Mouse (Mus musculus) heart, embryonic 12.5 days (tissue): ENCODE data around the gene Tmem108. TPM values are rescaled to one million over a fixed set of nuclear protein-coding genes. Genes with fewer than 3 reads are reported as not detected.
A peak's percentile ranks its signal among the peaks of the same experiment; 100 is the strongest.

ENCODE experiments used
- ATAC-seq: fragments of 200-750 bp; cut with Nextera tagmentation; 2 replicates; pipeline ENCODE4 v1.8.0; 2017; ENCODE audit warnings: moderate TSS enrichment, moderate library complexity; ENCODE audit not compliant: insufficient number of reproducible peaks, low FRiP score
- H3K27ac ChIP-seq: fragments of 300-500 bp; sonication (generic); 2 replicates; pipeline ENCODE4 v1.5.1; 2016; ENCODE audit warnings: mild to moderate bottlenecking, moderate library complexity; ENCODE audit not compliant: poor library complexity, severe bottlenecking
- H3K27me3 ChIP-seq: fragments of 300-500 bp; sonication (generic); replicated peaks from 2 replicates; pipeline ENCODE4 v1.6.1; 2016; ENCODE audit warnings: mild to moderate bottlenecking, moderate library complexity
- H3K36me3 ChIP-seq: fragments of 300-500 bp; sonication (generic); 2 replicates; pipeline ENCODE4 v1.6.1; 2016; ENCODE audit warnings: mild to moderate bottlenecking, moderate library complexity
- H3K4me1 ChIP-seq: fragments of 300-500 bp; sonication (generic); replicated peaks from 2 replicates; pipeline ENCODE4 v1.6.1; 2016; ENCODE audit warnings: mild to moderate bottlenecking
- H3K4me2 ChIP-seq: fragments of 300-500 bp; sonication (generic); 2 replicates; pipeline ENCODE4 v1.6.1; 2016; ENCODE audit warnings: mild to moderate bottlenecking, moderate library complexity
- H3K4me3 ChIP-seq: fragments of 300-500 bp; sonication (generic); 2 replicates; pipeline ENCODE4 v1.5.1; 2016; ENCODE audit warnings: mild to moderate bottlenecking
- H3K9ac ChIP-seq: fragments of 300-500 bp; sonication (generic); 2 replicates; pipeline ENCODE4 v1.6.1; 2016; ENCODE audit warnings: mild to moderate bottlenecking, moderate library complexity
- H3K9me3 ChIP-seq: fragments of 300-500 bp; sonication (generic); replicated peaks from 2 replicates; pipeline ENCODE4 v1.6.1; 2016; ENCODE audit warnings: mild to moderate bottlenecking, moderate library complexity
- WGBS: fragments of 180-500 bp; shearing (Covaris S2); methylation state at CpG from one replicate; pipeline ENCODE4 v1.1.7; 2016; 5-methylcytosine and 5-hydroxymethylcytosine counted together
- polyA plus RNA-seq: library from polyadenylated mRNA; unstranded; fragments of >200 nt; fragmentation: Nextera tagmentation; extraction: Ambion mirVana; gene quantifications from 2 replicates; pipeline ENCODE4 v1.2.1, GENCODE M21; 2016

Gene Tmem108
- polyA plus RNA-seq, 1 experiment from 2014 or later: 97.5 TPM

GRCm38 (mm10) chr9:103523742-103524403 lies 237.8 kb downstream of the Tmem108 start:
- Histone ChIP-seq H3K4me1 (peaks cover 30% of the 10 kb centered on the region), H3K9me3 (peaks cover 3% of the 10 kb centered on the region; the same call in 1 of the 2 replicates), H3K4me3 (no peak overlapping the region), H3K36me3 (peaks cover 6% of the 10 kb centered on the region), H3K27ac (no peak overlapping the region), H3K27me3 (no peaks in the 10 kb centered on the region), H3K4me2 (no peak overlapping the region), H3K9ac (no peak overlapping the region)
- WGBS: 72% methylated on average over 7 of the region's 7 CpGs
- no peak for ATAC-seq

DNA sequence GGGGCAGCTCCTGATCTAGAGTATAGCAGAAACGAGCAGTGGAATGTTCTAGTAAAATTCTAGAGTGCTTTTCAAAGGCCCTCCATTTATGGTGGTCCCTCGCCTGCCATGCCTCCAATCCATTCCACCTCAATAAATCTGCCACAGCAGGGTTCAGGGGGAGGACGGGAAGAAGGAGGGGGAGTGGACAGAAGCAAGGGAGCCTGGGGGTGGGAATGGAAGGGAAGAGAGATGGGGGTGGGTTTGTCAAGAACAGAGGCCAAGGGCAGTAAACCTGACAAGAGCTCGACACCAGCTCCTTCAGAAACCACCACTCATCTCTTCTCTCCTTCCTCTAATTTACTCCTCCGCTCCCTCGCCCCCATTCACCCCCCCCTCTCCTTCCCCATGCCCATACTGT lies 238.6 kb downstream of the Tmem108 start:
- Histone ChIP-seq H3K4me1 (peaks cover 30% of the 10 kb centered on the region), H3K36me3 (peaks cover 7% of the 10 kb centered on the region), H3K27ac (no peak overlapping the region), H3K9me3 (peaks cover 5% of the 10 kb centered on the region; the same call in 1 of the 2 replicates), H3K9ac (no peak overlapping the region), H3K27me3 (no peaks in the 10 kb centered on the region), H3K4me3 (no peak overlapping the region), H3K4me2 (no peak overlapping the region)
- no peak for ATAC-seq
- WGBS: 64% methylated on average over 6 of the region's 6 CpGs

- WGBS: 78% methylated on average over 2 of the region's 2 CpGs
- no peak for ATAC-seq
- no peaks in the 10 kb centered on the region for H3K27me3 ChIP-seq
- peaks cover 1% of the 10 kb centered on the region; the same call in 1 of the 2 replicates for H3K9me3 ChIP-seq
- no peak overlapping the region for H3K9ac ChIP-seq
- no peak overlapping the region for H3K4me2 ChIP-seq
- H3K36me3 ChIP-seq: peaks cover 8% of the 10 kb centered on the region
- H3K4me3 ChIP-seq: no peak overlapping the region
- H3K27ac ChIP-seq: no peak overlapping the region
- H3K4me1 ChIP-seq: peaks cover 6% of the 10 kb centered on the region
These were observed 247.8 kb downstream of the Tmem108 start for GRCm38 (mm10) chr9:103513884-103514283.

DNA sequence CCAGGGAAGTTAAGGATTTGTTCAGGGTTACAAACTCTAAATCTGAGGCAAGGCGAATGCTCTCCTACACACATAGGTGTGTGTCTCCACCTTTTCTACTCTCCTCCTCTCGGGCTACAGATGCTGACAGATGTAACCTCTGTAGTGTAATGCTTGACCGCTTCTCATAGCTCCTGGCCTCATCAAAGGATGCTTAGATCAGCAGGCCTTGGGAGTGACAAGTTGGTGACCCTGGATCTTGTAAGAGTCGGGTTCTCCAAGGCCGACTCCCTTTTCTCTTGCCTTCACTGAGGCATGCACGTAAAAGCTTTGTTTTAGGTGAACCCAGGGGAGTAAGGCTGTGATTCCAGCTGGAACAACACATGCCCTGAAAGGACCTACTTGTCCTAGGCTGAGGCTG lies 249.4 kb downstream of the Tmem108 start:
- H3K4me1 ChIP-seq: peaks cover 19% of the 10 kb centered on the region
- 0 out of 2 replicates have a peak, but pooled peaks cover 7% of the 10 kb centered on the region for H3K36me3 ChIP-seq
- 80% methylated on average over 6 of the region's 6 CpGs for WGBS
- H3K9ac ChIP-seq: no peak overlapping the region
- H3K4me2 ChIP-seq: no peak overlapping the region
- no peaks in the 10 kb centered on the region for H3K9me3 ChIP-seq
- H3K27me3 ChIP-seq: no peaks in the 10 kb centered on the region
- ATAC-seq: no peak
- H3K4me3 ChIP-seq: no peak overlapping the region
- H3K27ac ChIP-seq: no peak overlapping the region

GRCm38 (mm10) chr9:103506968-103507584 lies 254.6 kb downstream of the Tmem108 start:
- 79% methylated on average over 7 of the region's 7 CpGs for WGBS
- no peak for ATAC-seq
- H3K9me3 ChIP-seq: no peaks in the 10 kb centered on the region
- H3K9ac ChIP-seq: no peak overlapping the region
- peaks cover 33% of the 10 kb centered on the region for H3K4me1 ChIP-seq
- no peak overlapping the region for H3K4me2 ChIP-seq
- H3K36me3 ChIP-seq: peaks cover 4% of the 10 kb centered on the region; the same call in 1 of the 2 replicates
- no peak overlapping the region for H3K27ac ChIP-seq
- no peak overlapping the region for H3K4me3 ChIP-seq
- H3K27me3 ChIP-seq: no peaks in the 10 kb centered on the region

DNA sequence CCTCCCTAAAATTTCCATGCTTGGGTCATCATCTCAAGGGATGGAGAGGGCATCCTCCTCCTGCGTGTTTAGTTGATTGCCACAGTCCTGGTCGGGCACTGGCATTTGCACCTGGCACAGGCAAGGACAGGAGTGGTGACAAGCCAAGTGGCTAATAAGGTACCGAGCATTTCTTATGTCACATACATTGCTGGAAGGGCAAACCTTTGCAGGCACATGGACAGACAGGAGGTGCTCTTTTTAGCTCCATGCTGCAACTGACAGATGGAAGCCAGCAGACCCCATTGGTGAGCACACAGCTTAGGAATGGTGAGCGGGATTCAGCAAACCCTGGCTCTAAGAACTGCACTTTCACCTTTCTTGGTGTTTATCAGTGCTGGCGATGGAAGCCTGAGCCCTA lies 256.6 kb downstream of the Tmem108 start:
- Histone ChIP-seq H3K36me3 (peaks cover 7% of the 10 kb centered on the region), H3K4me3 (no peak overlapping the region), H3K4me2 (no peak overlapping the region), H3K9ac (no peak overlapping the region), H3K4me1 (peaks cover 46% of the 10 kb centered on the region), H3K27me3 (no peaks in the 10 kb centered on the region), H3K27ac (no peak overlapping the region), H3K9me3 (no peaks in the 10 kb centered on the region)
- ATAC-seq: no peak
- WGBS: 66% methylated on average over 5 of the region's 5 CpGs

DNA sequence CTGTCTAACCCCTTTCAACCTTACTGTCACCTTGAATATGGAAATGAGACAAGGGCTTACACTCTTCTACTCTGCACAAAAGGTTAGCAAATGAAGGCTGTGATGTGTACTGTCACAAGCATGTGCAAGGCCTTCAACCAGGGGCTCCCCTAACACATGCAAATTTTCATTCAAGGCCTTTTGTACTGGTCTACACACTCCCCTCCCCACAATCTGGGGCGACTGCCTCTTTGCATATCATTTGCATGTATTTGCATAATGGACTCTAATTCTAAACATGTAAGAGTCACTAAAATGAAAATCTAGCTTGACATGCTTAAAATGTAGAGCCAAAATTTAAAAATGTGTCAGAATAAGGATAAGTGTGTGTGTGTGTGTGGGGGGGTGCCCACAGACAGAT lies 257.0 kb downstream of the Tmem108 start:
- H3K9ac ChIP-seq: no peak overlapping the region
- H3K36me3 ChIP-seq: peaks cover 11% of the 10 kb centered on the region
- H3K4me2 ChIP-seq: no peak overlapping the region
- H3K4me1 ChIP-seq: peaks cover 46% of the 10 kb centered on the region
- no peak for ATAC-seq
- H3K4me3 ChIP-seq: no peak overlapping the region
- H3K9me3 ChIP-seq: no peaks in the 10 kb centered on the region
- H3K27ac ChIP-seq: no peak overlapping the region
- no peaks in the 10 kb centered on the region for H3K27me3 ChIP-seq
- WGBS: 92% methylated on average over 1 of the region's 1 CpGs

GRCm38 (mm10) chr9:103503586-103504298 lies 257.9 kb downstream of the Tmem108 start:
- no peak for ATAC-seq
- peaks cover 44% of the 10 kb centered on the region for H3K4me1 ChIP-seq
- peaks cover 20% of the 10 kb centered on the region for H3K36me3 ChIP-seq
- H3K27ac ChIP-seq: no peak overlapping the region
- WGBS: 91% methylated on average over 3 of the region's 3 CpGs
- H3K4me3 ChIP-seq: no peak overlapping the region
- H3K27me3 ChIP-seq: no peaks in the 10 kb centered on the region
- no peak overlapping the region for H3K4me2 ChIP-seq
- no peak overlapping the region for H3K9ac ChIP-seq
- H3K9me3 ChIP-seq: no peaks in the 10 kb centered on the region

- Histone ChIP-seq H3K4me3 (no peak overlapping the region), H3K9ac (no peak overlapping the region), H3K27me3 (no peaks in the 10 kb centered on the region), H3K4me2 (0 out of 2 replicates have a peak overlapping the region, but pooled peaks have one; percentile 38), H3K36me3 (peaks cover 29% of the 10 kb centered on the region), H3K9me3 (no peaks in the 10 kb centered on the region), H3K4me1 (peaks cover 34% of the 10 kb centered on the region), H3K27ac (no peak overlapping the region)
- ATAC-seq: no peak
- WGBS: 85% methylated on average over 2 of the region's 2 CpGs
These were observed 259.0 kb downstream of the Tmem108 start for GRCm38 (mm10) chr9:103502655-103503054.

- H3K27ac ChIP-seq: peak overlapping the region; percentile 33; the same call in 1 of the 2 replicates
These were observed 259.7 kb downstream of the Tmem108 start for GRCm38 (mm10) chr9:103501861-103502364.

GRCm38 (mm10) chr9:103499366-103499765 lies 262.3 kb downstream of the Tmem108 start:
- no peaks in the 10 kb centered on the region for H3K27me3 ChIP-seq
- ATAC-seq: no peak
- H3K9ac ChIP-seq: no peak overlapping the region
- no peak overlapping the region for H3K27ac ChIP-seq
- H3K4me3 ChIP-seq: no peak overlapping the region
- H3K4me1 ChIP-seq: peaks cover 32% of the 10 kb centered on the region
- 90% methylated on average over 18 of the region's 18 CpGs for WGBS
- peaks cover 37% of the 10 kb centered on the region for H3K36me3 ChIP-seq
- no peak overlapping the region for H3K4me2 ChIP-seq
- H3K9me3 ChIP-seq: no peaks in the 10 kb centered on the region

More at GRCm38 (mm10) chr9:103501861-103502364, 259.7 kb downstream of the Tmem108 start:
- Histone ChIP-seq H3K9me3 (no peaks in the 10 kb centered on the region), H3K36me3 (peaks cover 33% of the 10 kb centered on the region), H3K9ac (peak overlapping the region; percentile 33; the same call in 1 of the 2 replicates), H3K27me3 (no peaks in the 10 kb centered on the region), H3K4me1 (peaks cover 30% of the 10 kb centered on the region), H3K4me3 (no peak overlapping the region), H3K4me2 (peak overlapping the region; percentile 38)
- 10% methylated on average over 14 of the region's 14 CpGs for WGBS
- ATAC-seq: 0 out of 2 replicates have a peak, but pooled peaks have one; percentile 38
